Mouse (Mus musculus): Measurements from ENCODE around the gene Atp5j2. TPM values are rescaled to one million over a fixed set of nuclear protein-coding genes. Genes with fewer than 3 reads are reported as not detected.

Gene Atp5j2
- total RNA-seq, 2 experiments from 2014 or later, result 464 to 480 TPM

Other genes with a start within 250 kb of the Atp5j2 start
- gene Smurf1, start 226.2 kb downstream of the Atp5j2 start, total RNA-seq (2021), result 10 to 100 TPM; 24.7 to 27.0 TPM
- gene Gm4871, start 159.3 kb downstream of the Atp5j2 start, total RNA-seq (2021), result not detected
- not detected for gene 1700018F24Rik, start 149.1 kb downstream of the Atp5j2 start, total RNA-seq (2021)
- gene Arpc1a, start 108.2 kb downstream of the Atp5j2 start, total RNA-seq (2021), result 10 to 100 TPM; 65.0 to 66.6 TPM
- not detected for gene Kpna7, start 108.0 kb downstream of the Atp5j2 start, total RNA-seq (2021)
- gene Arpc1b, start 77.8 kb downstream of the Atp5j2 start, total RNA-seq (2021), result 100 to 1,000 TPM; 124 to 142 TPM
- 10 to 100 TPM; 75.9 to 79.5 TPM for gene Pdap1, start 51.8 kb downstream of the Atp5j2 start, total RNA-seq (2021)
- gene Bud31, start 51.7 kb downstream of the Atp5j2 start, total RNA-seq (2021), result 10 to 100 TPM; 80.9 to 82.5 TPM
- gene Ptcd1, start 25.0 kb downstream of the Atp5j2 start, total RNA-seq (2021), result 10 to 100 TPM; 13.2 to 16.6 TPM
- gene Cpsf4, start 24.8 kb downstream of the Atp5j2 start, total RNA-seq (2021), result 10 to 100 TPM; 17.1 to 20.1 TPM
- gene Zkscan14, start 9.8 kb upstream of the Atp5j2 start, total RNA-seq (2021), result 1 to 10 TPM; 5.5 to 7.3 TPM
- 10 to 100 TPM; 11.3 to 11.9 TPM for gene Zkscan5, start 12.5 kb upstream of the Atp5j2 start, total RNA-seq (2021)
- gene Zfp655, start 39.7 kb upstream of the Atp5j2 start, total RNA-seq (2021), result 10 to 100 TPM; 19.0 to 22.9 TPM
- gene Zscan25, start 88.4 kb upstream of the Atp5j2 start, total RNA-seq (2021), result 10 to 100 TPM; 12.6 to 15.4 TPM
- not detected for gene Cyp3a57, start 153.2 kb upstream of the Atp5j2 start, total RNA-seq (2021)

Measured in gastrocnemius, postnatal 4 days (tissue).